Mouse (Mus musculus): Measurements from ENCODE around the gene Lingo2.

GRCm38 (mm10) chr4:35951251-35951650 is 1000.3 kb downstream of the Lingo2 start:
- TF ChIP-seq POLR2A (IDR thresholded peaks at IDR 0.05; ENCODE audit: low read depth, low read length) (no peak), SIN3A (IDR thresholded peaks at IDR 0.05; ENCODE audit: low read length) (no peak), CHD2 (IDR thresholded peaks at IDR 0.05; ENCODE audit: low read length) (no peak), CTCF (conservative IDR thresholded peaks at IDR 0.05 in 1 of 2, IDR thresholded peaks at IDR 0.05 in 1 of 2; ENCODE audit: low read depth in 2 of 2, low read length in 2 of 2) (no peak), ZNF384 (IDR thresholded peaks at IDR 0.05; ENCODE audit: low read depth, low read length) (no peak), PAX5 (IDR thresholded peaks at IDR 0.05; ENCODE audit: low read length) (no peak)
